Mouse (Mus musculus) MEL (cell line): Measurements from ENCODE around the gene Myod1.

ENCODE experiments used
- E2F4 ChIP-seq: IDR thresholded peaks from 2 replicates; pipeline ENCODE4 v1.6.1; 2011; ENCODE audit warnings: low read depth, low read length, improper control_type of control experiment, borderline replicate concordance
- ELF1 ChIP-seq: IDR thresholded peaks from 2 replicates; pipeline ENCODE4 v1.6.1; 2014; ENCODE audit warnings: low read depth, mild to moderate bottlenecking, inconsistent platforms, low read length, improper control_type of control experiment, moderate library complexity

DNA sequence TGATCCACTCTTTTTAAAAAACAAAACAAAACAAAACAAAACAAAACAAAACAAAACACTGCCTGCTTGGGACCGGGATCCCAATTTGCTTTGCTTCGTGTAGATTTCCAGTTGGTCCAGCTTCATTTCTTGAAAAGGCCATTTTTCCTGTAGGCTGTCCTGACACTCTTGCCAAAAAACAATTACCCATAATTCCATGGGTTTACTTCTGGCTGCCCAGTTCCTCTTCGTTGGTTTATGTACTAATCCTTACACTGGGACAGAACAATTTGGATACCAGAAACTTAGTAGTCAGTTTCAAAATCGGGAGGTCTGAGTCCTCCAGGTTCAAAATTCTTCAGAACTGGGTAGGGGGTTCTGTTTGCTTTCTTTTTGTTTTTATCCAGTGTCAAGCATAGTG, 14.0 kb downstream of the Myod1 start:
- TF ChIP-seq E2F4 (no peak), ELF1 (no peak)
